Mouse (Mus musculus) C2C12 (cell line): ENCODE data around the gene Pclaf. TPM values are rescaled to one million over a fixed set of nuclear protein-coding genes. Genes with fewer than 3 reads are reported as not detected.

Experiments used
- H3K27me3 ChIP-seq: one replicate; pipeline ENCODE4 v1.6.1; 2011; ENCODE audit not compliant: control insufficient read depth, insufficient read depth, insufficient read length
- H3K36me3 ChIP-seq: one replicate; pipeline ENCODE4 v1.6.1; 2011; ENCODE audit not compliant: control insufficient read depth, insufficient read depth
- H3K4me3 ChIP-seq: one replicate; pipeline ENCODE4 v1.5.1; 2011; ENCODE audit warnings: mild to moderate bottlenecking, control low read depth; ENCODE audit not compliant: poor library complexity, insufficient read depth, severe bottlenecking
- H3K79me2 ChIP-seq: one replicate; pipeline ENCODE4 v1.6.1; 2011; ENCODE audit not compliant: control insufficient read depth, insufficient read depth
- H3K79me3 ChIP-seq: one replicate; pipeline ENCODE4 v1.6.1; 2011; ENCODE audit warnings: low read depth, control low read depth
- H3ac ChIP-seq: one replicate; pipeline ENCODE3; 2011; ENCODE audit warnings: low read depth; ENCODE audit not compliant: control insufficient read depth, insufficient read length
- CEBPB ChIP-seq: IDR thresholded peaks from one replicate; pipeline ENCODE4 v1.6.1; 2011; ENCODE audit warnings: low read depth, mild to moderate bottlenecking, control low read depth, moderate library complexity
- CTCF ChIP-seq: IDR thresholded peaks from one replicate; pipeline ENCODE4 v1.5.1; 2011; ENCODE audit not compliant: control insufficient read depth, insufficient read depth, insufficient read length
- FOSL1 ChIP-seq: IDR thresholded peaks from one replicate; pipeline ENCODE4 v1.8.0; 2011; ENCODE audit warnings: mild to moderate bottlenecking, low read length; ENCODE audit not compliant: poor library complexity, insufficient read depth, severe bottlenecking
- MAX ChIP-seq: IDR thresholded peaks from one replicate; pipeline ENCODE4 v1.6.1; 2011; ENCODE audit warnings: mild to moderate bottlenecking, control low read depth
- MYOD1 ChIP-seq: IDR thresholded peaks from one replicate; pipeline ENCODE4 v1.6.1; 2011; ENCODE audit warnings: low read depth; ENCODE audit not compliant: control insufficient read depth, insufficient read length
- MYOG ChIP-seq: IDR thresholded peaks from one replicate; pipeline ENCODE4 v1.6.1; 2011; ENCODE audit not compliant: control insufficient read depth, insufficient read length; ENCODE audit errors: extremely low read depth
- USF1 ChIP-seq: IDR thresholded peaks from one replicate; pipeline ENCODE4 v1.6.1; 2011; ENCODE audit warnings: low read depth, mild to moderate bottlenecking, control low read depth, moderate library complexity
- polyA plus RNA-seq: library from polyadenylated mRNA; unstranded; fragments of >200 nt; fragmentation: generic; extraction: Trizol; gene quantifications from one replicate; pipeline ENCODE4 v1.2.1, GENCODE M21; 2012; ENCODE audit warnings: missing spikeins

The Pclaf gene
- polyA plus RNA-seq, 1 experiment = 172 TPM

- Histone ChIP-seq H3K4me3 (peak overlapping the region; percentile 63), H3ac (peak overlapping the region; percentile 62), H3K27me3 (no peaks in the 10 kb centered on the region), H3K79me2 (peaks cover 55% of the 10 kb centered on the region), H3K36me3 (peaks cover 12% of the 10 kb centered on the region), H3K79me3 (peaks cover 45% of the 10 kb centered on the region)
- TF ChIP-seq USF1 = no peak
- TF ChIP-seq CTCF = peak; percentile 10
- no peak for TF ChIP-seq MYOG
- TF ChIP-seq MAX = no peak
- no peak for TF ChIP-seq MYOD1
Measured at GRCm38 (mm10) chr9:65909301-65909801, 19.3 kb downstream of the Pclaf start.

GRCm38 (mm10) chr9:65909837-65910236 lies 19.8 kb downstream of the Pclaf start:
- peaks cover 10% of the 10 kb centered on the region for H3K36me3 ChIP-seq
- peak overlapping the region; percentile 62 for H3ac ChIP-seq
- peaks cover 59% of the 10 kb centered on the region for H3K79me2 ChIP-seq
- TF ChIP-seq MYOG (no peak), CTCF (no peak), CEBPB (no peak), FOSL1 (no peak), MAX (no peak), MYOD1 (no peak), USF1 (no peak)
- H3K79me3 ChIP-seq = peaks cover 49% of the 10 kb centered on the region
- H3K27me3 ChIP-seq = no peaks in the 10 kb centered on the region
- peak overlapping the region; percentile 63 for H3K4me3 ChIP-seq

- Histone ChIP-seq H3K79me2 (peaks cover 99% of the 10 kb centered on the region), H3K27me3 (no peaks in the 10 kb centered on the region), H3ac (no peak overlapping the region), H3K79me3 (peaks cover 74% of the 10 kb centered on the region), H3K36me3 (no peaks in the 10 kb centered on the region), H3K4me3 (no peak overlapping the region)
- TF ChIP-seq MYOD1 (no peak), MYOG (no peak), MAX (no peak), USF1 (no peak), FOSL1 (no peak), CEBPB (no peak), CTCF (no peak)
Measured at GRCm38 (mm10) chr9:65913976-65914375, 23.9 kb downstream of the Pclaf start.

GRCm38 (mm10) chr9:65917015-65917414 lies 27.0 kb downstream of the Pclaf start:
- peaks cover 64% of the 10 kb centered on the region for H3K79me3 ChIP-seq
- H3ac ChIP-seq = no peak overlapping the region
- H3K27me3 ChIP-seq = no peaks in the 10 kb centered on the region
- no peak for TF ChIP-seq USF1
- H3K79me2 ChIP-seq = peaks cover 99% of the 10 kb centered on the region
- no peaks in the 10 kb centered on the region for H3K36me3 ChIP-seq
- no peak overlapping the region for H3K4me3 ChIP-seq

GRCm38 (mm10) chr9:65928456-65928855 lies 38.4 kb downstream of the Pclaf start:
- no peaks in the 10 kb centered on the region for H3K27me3 ChIP-seq
- peaks cover 4% of the 10 kb centered on the region for H3K36me3 ChIP-seq
- H3ac ChIP-seq = no peak overlapping the region
- peaks cover 99% of the 10 kb centered on the region for H3K79me2 ChIP-seq
- H3K4me3 ChIP-seq = no peak overlapping the region
- no peak for TF ChIP-seq MAX
- no peak for TF ChIP-seq CTCF
- no peak for TF ChIP-seq MYOD1
- TF ChIP-seq FOSL1 = no peak
- TF ChIP-seq USF1 = no peak
- TF ChIP-seq CEBPB = no peak
- no peak for TF ChIP-seq MYOG
- H3K79me3 ChIP-seq = peaks cover 44% of the 10 kb centered on the region

GRCm38 (mm10) chr9:65929826-65930225 lies 39.8 kb downstream of the Pclaf start:
- peaks cover 50% of the 10 kb centered on the region for H3K79me3 ChIP-seq
- no peak overlapping the region for H3ac ChIP-seq
- H3K4me3 ChIP-seq = no peak overlapping the region
- no peak for TF ChIP-seq FOSL1
- no peak for TF ChIP-seq USF1
- TF ChIP-seq CEBPB = no peak
- no peak for TF ChIP-seq MYOD1
- TF ChIP-seq MYOG = no peak
- no peak for TF ChIP-seq MAX
- TF ChIP-seq CTCF = no peak
- peaks cover 99% of the 10 kb centered on the region for H3K79me2 ChIP-seq
- peaks cover 4% of the 10 kb centered on the region for H3K36me3 ChIP-seq
- H3K27me3 ChIP-seq = no peaks in the 10 kb centered on the region
